Mouse (Mus musculus) hindbrain, embryonic 16.5 days (tissue): ENCODE data around the gene Yap1. TPM values are rescaled to one million over a fixed set of nuclear protein-coding genes. Genes with fewer than 3 reads are reported as not detected.

Source experiments
- ATAC-seq: fragments of 200-750 bp; cut with Nextera tagmentation; 2 replicates; pipeline ENCODE4 v1.8.0; 2017; ENCODE audit warnings: moderate TSS enrichment, moderate library complexity
- H3K27ac ChIP-seq: fragments of 300-500 bp; sonication (generic); 2 replicates; pipeline ENCODE4 v1.5.1; 2014; ENCODE audit warnings: low read depth, mild to moderate bottlenecking, control low read depth, low read length, moderate library complexity
- H3K27me3 ChIP-seq: fragments of 300-500 bp; sonication (generic); replicated peaks from 2 replicates; pipeline ENCODE4 v1.6.1; 2014; ENCODE audit warnings: low read length; ENCODE audit not compliant: control insufficient read depth, insufficient read depth
- H3K36me3 ChIP-seq: fragments of 300-500 bp; sonication (generic); 2 replicates; pipeline ENCODE4 v1.6.1; 2014; ENCODE audit warnings: mild to moderate bottlenecking, low read length, moderate library complexity, mixed read lengths; ENCODE audit not compliant: control insufficient read depth, insufficient read depth
- H3K4me1 ChIP-seq: fragments of 300-500 bp; sonication (generic); 2 replicates; pipeline ENCODE4 v1.6.1; 2014; ENCODE audit warnings: low read depth, low read length; ENCODE audit not compliant: control insufficient read depth, insufficient read depth
- H3K4me2 ChIP-seq: fragments of 300-500 bp; sonication (generic); 2 replicates; pipeline ENCODE4 v1.6.1; 2014; ENCODE audit warnings: mild to moderate bottlenecking, low read length, control low read depth, moderate library complexity
- H3K4me3 ChIP-seq: fragments of 300-500 bp; sonication (generic); 2 replicates; pipeline ENCODE4 v1.5.1; 2014; ENCODE audit warnings: mild to moderate bottlenecking, low read length, control low read depth, moderate library complexity
- H3K9ac ChIP-seq: fragments of 300-500 bp; sonication (generic); 2 replicates; pipeline ENCODE4 v1.6.1; 2014; ENCODE audit warnings: low read depth, mild to moderate bottlenecking, control low read depth, low read length, moderate library complexity
- H3K9me3 ChIP-seq: fragments of 300-500 bp; sonication (generic); 2 replicates; pipeline ENCODE4 v1.6.1; 2014; ENCODE audit warnings: mild to moderate bottlenecking, low read length, moderate library complexity; ENCODE audit not compliant: control insufficient read depth
- WGBS: fragments of 180-500 bp; shearing (Covaris S2); extraction: QIAGEN DNeasy Blood & Tissue Kit; methylation state at CpG from one replicate; pipeline ENCODE4 v1.1.7; 2014; 5-methylcytosine and 5-hydroxymethylcytosine counted together
- polyA plus RNA-seq: library from polyadenylated mRNA; unstranded; fragments of >200 nt; fragmentation: Nextera tagmentation; extraction: Ambion mirVana; gene quantifications from 2 replicates; pipeline ENCODE4 v1.2.1, GENCODE M21; 2015

The Yap1 gene
- polyA plus RNA-seq, 1 experiment from 2014 or later: 6.7 TPM

GRCm38 (mm10) chr9:7980162-7980561 is 24.2 kb downstream of the Yap1 start:
- no peak for ATAC-seq
- H3K4me1 ChIP-seq: no peaks in the 10 kb centered on the region
- no peak overlapping the region for H3K9ac ChIP-seq
- no peak overlapping the region for H3K27ac ChIP-seq
- WGBS: 85% methylated on average over 2 of the region's 2 CpGs
- H3K4me3 ChIP-seq: no peak overlapping the region
- H3K27me3 ChIP-seq: no peaks in the 10 kb centered on the region
- no peaks in the 10 kb centered on the region for H3K9me3 ChIP-seq
- H3K36me3 ChIP-seq: no peaks in the 10 kb centered on the region
- no peak overlapping the region for H3K4me2 ChIP-seq

- no peak for ATAC-seq
- H3K9me3 ChIP-seq: no peaks in the 10 kb centered on the region
Measured at GRCm38 (mm10) chr9:7979153-7979916, 25.1 kb downstream of the Yap1 start.

GRCm38 (mm10) chr9:7978502-7978901 is 25.9 kb downstream of the Yap1 start:
- Histone ChIP-seq H3K27me3 (no peaks in the 10 kb centered on the region), H3K36me3 (no peaks in the 10 kb centered on the region), H3K4me1 (no peaks in the 10 kb centered on the region), H3K9ac (no peak overlapping the region), H3K4me2 (no peak overlapping the region), H3K27ac (no peak overlapping the region), H3K4me3 (no peak overlapping the region), H3K9me3 (no peaks in the 10 kb centered on the region)
- WGBS: 93% methylated on average over 3 of the region's 3 CpGs
- no peak for ATAC-seq

More at GRCm38 (mm10) chr9:7979153-7979916, 25.1 kb downstream of the Yap1 start:
- no peak overlapping the region for H3K4me3 ChIP-seq
- no peaks in the 10 kb centered on the region for H3K4me1 ChIP-seq
- H3K4me2 ChIP-seq: no peak overlapping the region
- no peak overlapping the region for H3K9ac ChIP-seq
- no peak overlapping the region for H3K27ac ChIP-seq
- 95% methylated on average over 11 of the region's 11 CpGs for WGBS
- H3K36me3 ChIP-seq: no peaks in the 10 kb centered on the region
- no peaks in the 10 kb centered on the region for H3K27me3 ChIP-seq

GRCm38 (mm10) chr9:7977587-7977986 is 26.8 kb downstream of the Yap1 start:
- Histone ChIP-seq H3K4me1 (no peaks in the 10 kb centered on the region), H3K4me2 (no peak overlapping the region), H3K27me3 (no peaks in the 10 kb centered on the region), H3K9ac (no peak overlapping the region), H3K9me3 (no peaks in the 10 kb centered on the region), H3K36me3 (no peaks in the 10 kb centered on the region), H3K4me3 (no peak overlapping the region), H3K27ac (no peak overlapping the region)
- 87% methylated on average over 5 of the region's 5 CpGs for WGBS
- no peak for ATAC-seq

GRCm38 (mm10) chr9:7971993-7972392 is 32.4 kb downstream of the Yap1 start:
- H3K4me2 ChIP-seq: no peak overlapping the region
- H3K27ac ChIP-seq: no peak overlapping the region

GRCm38 (mm10) chr9:7967980-7968379 is 36.4 kb downstream of the Yap1 start:
- Histone ChIP-seq H3K4me1 (no peaks in the 10 kb centered on the region), H3K4me2 (no peak overlapping the region), H3K36me3 (no peaks in the 10 kb centered on the region), H3K27me3 (no peaks in the 10 kb centered on the region), H3K9me3 (no peaks in the 10 kb centered on the region), H3K27ac (no peak overlapping the region), H3K9ac (no peak overlapping the region), H3K4me3 (no peak overlapping the region)
- ATAC-seq: no peak
- WGBS: 97% methylated on average over 1 of the region's 1 CpGs

More at GRCm38 (mm10) chr9:7971993-7972392, 32.4 kb downstream of the Yap1 start:
- H3K9me3 ChIP-seq: no peaks in the 10 kb centered on the region
- no peak overlapping the region for H3K9ac ChIP-seq
- no peak for ATAC-seq
- H3K36me3 ChIP-seq: no peaks in the 10 kb centered on the region
- H3K4me1 ChIP-seq: no peaks in the 10 kb centered on the region
- H3K27me3 ChIP-seq: no peaks in the 10 kb centered on the region
- no peak overlapping the region for H3K4me3 ChIP-seq
- whole genome bisulfite sequencing: 80% methylated on average over 2 of the region's 2 CpGs

GRCm38 (mm10) chr9:7965590-7965989 is 38.8 kb downstream of the Yap1 start:
- H3K27me3 ChIP-seq: no peaks in the 10 kb centered on the region
- no peaks in the 10 kb centered on the region for H3K9me3 ChIP-seq
- H3K4me2 ChIP-seq: no peak overlapping the region
- H3K9ac ChIP-seq: no peak overlapping the region
- no peak overlapping the region for H3K27ac ChIP-seq
- peaks cover 11% of the 10 kb centered on the region for H3K4me1 ChIP-seq
- H3K36me3 ChIP-seq: no peaks in the 10 kb centered on the region
- no peak overlapping the region for H3K4me3 ChIP-seq
- ATAC-seq: no peak
- WGBS: 93% methylated on average over 3 of the region's 3 CpGs

GRCm38 (mm10) chr9:7963867-7964266 is 40.5 kb downstream of the Yap1 start:
- WGBS: 94% methylated on average over 2 of the region's 2 CpGs
- Histone ChIP-seq H3K4me3 (no peak overlapping the region), H3K27ac (no peak overlapping the region), H3K9ac (no peak overlapping the region), H3K36me3 (no peaks in the 10 kb centered on the region), H3K4me2 (no peak overlapping the region), H3K27me3 (no peaks in the 10 kb centered on the region), H3K4me1 (peaks cover 14% of the 10 kb centered on the region), H3K9me3 (no peaks in the 10 kb centered on the region)
- ATAC-seq: no peak

- Histone ChIP-seq H3K4me3 (no peak overlapping the region), H3K9me3 (no peaks in the 10 kb centered on the region), H3K4me2 (no peak overlapping the region), H3K36me3 (no peaks in the 10 kb centered on the region), H3K4me1 (peaks cover 14% of the 10 kb centered on the region), H3K27ac (no peak overlapping the region), H3K9ac (no peak overlapping the region), H3K27me3 (no peaks in the 10 kb centered on the region)
- 85% methylated on average over 7 of the region's 7 CpGs for WGBS
- no peak for ATAC-seq
Measured at GRCm38 (mm10) chr9:7962915-7963314, 41.5 kb downstream of the Yap1 start.
